Mouse (Mus musculus): ENCODE data around the gene 2310022A10Rik.

- TF ChIP-seq POLR2A (IDR thresholded peaks at IDR 0.05; ENCODE audit: low read depth, low read length) (no peak), CTCF (IDR thresholded peaks at IDR 0.05; ENCODE audit: extremely low read depth, insufficient read depth, insufficient read length, insufficient replicate concordance) (no peak)
Observed at GRCm38 (mm10) chr7:27536618-27537017, 16.4 kb upstream of the 2310022A10Rik start.

Measured in spleen, adult 2 months (tissue).